Mouse (Mus musculus) liver, postnatal 0 days (tissue): Measurements from ENCODE around the gene Klhl18. TPM values are rescaled to one million over a fixed set of nuclear protein-coding genes. Genes with fewer than 3 reads are reported as not detected.

Source experiments
- ATAC-seq: fragments of 200-750 bp; cut with Nextera tagmentation; 2 replicates; pipeline ENCODE4 v1.8.0; 2017; ENCODE audit warnings: mild to moderate bottlenecking, moderate library complexity
- DNase-seq: peaks from one replicate; pipeline ENCODE4 v3.0.0-alpha.2; 2016
- H3K27ac ChIP-seq: fragments of 300-500 bp; sonication (generic); 2 replicates; pipeline ENCODE4 v1.5.1; 2014; ENCODE audit warnings: antibody characterized with exemption, moderate library complexity, mild to moderate bottlenecking, low read depth
- H3K27me3 ChIP-seq: fragments of 300-500 bp; sonication (generic); 2 replicates; pipeline ENCODE4 v1.6.1; 2014; ENCODE audit warnings: low read length, control low read depth, mixed read lengths; ENCODE audit not compliant: insufficient read depth
- H3K36me3 ChIP-seq: fragments of 300-500 bp; sonication (generic); replicated peaks from 2 replicates; pipeline ENCODE4 v1.6.1; 2014; ENCODE audit warnings: mild to moderate bottlenecking, control low read depth, low read length, moderate library complexity, mixed read lengths; ENCODE audit not compliant: insufficient read depth
- H3K4me1 ChIP-seq: fragments of 300-500 bp; sonication (generic); 2 replicates; pipeline ENCODE4 v1.6.1; 2014; ENCODE audit warnings: antibody characterized with exemption, mild to moderate bottlenecking, control low read depth; ENCODE audit not compliant: insufficient read depth
- H3K4me2 ChIP-seq: fragments of 300-500 bp; sonication (generic); 2 replicates; pipeline ENCODE4 v1.6.1; 2014; ENCODE audit warnings: low read depth, mild to moderate bottlenecking, low read length, moderate library complexity, mixed read lengths
- H3K4me3 ChIP-seq: fragments of 300-500 bp; sonication (generic); 2 replicates; pipeline ENCODE4 v1.5.1; 2014; ENCODE audit warnings: low read depth, low read length
- H3K9ac ChIP-seq: fragments of 300-500 bp; sonication (generic); replicated peaks from 2 replicates; pipeline ENCODE4 v1.6.1; 2014; ENCODE audit warnings: mild to moderate bottlenecking, moderate library complexity
- H3K9me3 ChIP-seq: fragments of 300-500 bp; sonication (generic); 2 replicates; pipeline ENCODE4 v1.6.1; 2016; ENCODE audit warnings: mild to moderate bottlenecking, control low read depth, low read length, mixed read lengths
- CTCF ChIP-seq: sonication (generic); IDR thresholded peaks from 2 replicates; pipeline ENCODE4 v1.5.1; 2016; ENCODE audit warnings: antibody characterized with exemption, low read depth
- EP300 ChIP-seq: IDR thresholded peaks from 2 replicates; pipeline ENCODE4 v1.6.1; 2016; ENCODE audit warnings: antibody characterized with exemption, low read depth, mild to moderate bottlenecking
- WGBS: fragments of 180-500 bp; shearing (Covaris S2); extraction: QIAGEN DNeasy Blood & Tissue Kit; methylation state at CpG from one replicate; pipeline ENCODE4 v1.1.7; 2014; ENCODE audit not compliant: insufficient replicate concordance; 5-methylcytosine and 5-hydroxymethylcytosine counted together
- polyA plus RNA-seq: library from polyadenylated mRNA; unstranded; fragments of >200 nt; fragmentation: Nextera tagmentation; extraction: Ambion mirVana; gene quantifications from 2 replicates; pipeline ENCODE4 v1.2.1, GENCODE M21; 2015

Klhl18 gene
- polyA plus RNA-seq, 1 experiment from 2014 or later: 1.5 TPM

- WGBS: 78% methylated on average over 5 of the region's 5 CpGs
- TF ChIP-seq CTCF (no peak), EP300 (no peak)
- no peak overlapping the region for H3K9ac ChIP-seq
- no peak for ATAC-seq
- no peaks in the 10 kb centered on the region for H3K9me3 ChIP-seq
- no peak overlapping the region for H3K4me3 ChIP-seq
- DNase-seq: no peak
- H3K27ac ChIP-seq: no peak overlapping the region
- no peak overlapping the region for H3K4me2 ChIP-seq
- H3K4me1 ChIP-seq: 0 out of 2 replicates have a peak, but pooled peaks cover 2% of the 10 kb centered on the region
- no peaks in the 10 kb centered on the region for H3K27me3 ChIP-seq
- peaks cover 13% of the 10 kb centered on the region for H3K36me3 ChIP-seq
Observed at GRCm38 (mm10) chr9:110400650-110401049, 75.8 kb downstream of the Klhl18 start.

GRCm38 (mm10) chr9:110393295-110393694 lies 83.2 kb downstream of the Klhl18 start:
- Histone ChIP-seq H3K4me3 (no peak overlapping the region), H3K27ac (no peak overlapping the region), H3K36me3 (peaks cover 40% of the 10 kb centered on the region), H3K4me2 (no peak overlapping the region), H3K9ac (no peak overlapping the region), H3K27me3 (no peaks in the 10 kb centered on the region), H3K9me3 (no peaks in the 10 kb centered on the region), H3K4me1 (no peaks in the 10 kb centered on the region)
- TF ChIP-seq CTCF (no peak), EP300 (no peak)
- WGBS: 76% methylated on average over 4 of the region's 4 CpGs
- ATAC-seq (no peak), DNase-seq (no peak)

- Histone ChIP-seq H3K27me3 (no peaks in the 10 kb centered on the region), H3K27ac (no peak overlapping the region), H3K9ac (no peak overlapping the region), H3K9me3 (no peaks in the 10 kb centered on the region), H3K4me2 (no peak overlapping the region), H3K36me3 (peaks cover 49% of the 10 kb centered on the region), H3K4me1 (no peaks in the 10 kb centered on the region), H3K4me3 (no peak overlapping the region)
- ATAC-seq: no peak
- TF ChIP-seq CTCF (no peak), EP300 (no peak)
- DNase-seq: no peak
- 77% methylated on average over 3 of the region's 3 CpGs for WGBS
Observed at GRCm38 (mm10) chr9:110390843-110391242, 85.7 kb downstream of the Klhl18 start.

- Histone ChIP-seq H3K4me1 (no peaks in the 10 kb centered on the region), H3K36me3 (peaks cover 61% of the 10 kb centered on the region), H3K9me3 (no peaks in the 10 kb centered on the region), H3K27ac (no peak overlapping the region), H3K4me2 (no peak overlapping the region), H3K9ac (no peak overlapping the region), H3K4me3 (no peak overlapping the region), H3K27me3 (no peaks in the 10 kb centered on the region)
- no peak for ATAC-seq
- TF ChIP-seq EP300 (no peak), CTCF (no peak)
- no peak for DNase-seq
- WGBS: 90% methylated on average over 7 of the region's 7 CpGs
Observed at GRCm38 (mm10) chr9:110388011-110388410, 88.5 kb downstream of the Klhl18 start.

- no peaks in the 10 kb centered on the region for H3K27me3 ChIP-seq
- no peak overlapping the region for H3K9ac ChIP-seq
- no peak for ATAC-seq
- no peak for TF ChIP-seq EP300
- no peak for TF ChIP-seq CTCF
- 79% methylated on average over 7 of the region's 7 CpGs for WGBS
- H3K9me3 ChIP-seq: no peaks in the 10 kb centered on the region
- no peaks in the 10 kb centered on the region for H3K4me1 ChIP-seq
- H3K4me2 ChIP-seq: no peak overlapping the region
- H3K27ac ChIP-seq: no peak overlapping the region
- peaks cover 72% of the 10 kb centered on the region for H3K36me3 ChIP-seq
- no peak overlapping the region for H3K4me3 ChIP-seq
- no peak for DNase-seq
Observed at GRCm38 (mm10) chr9:110384369-110384929, 92.0 kb downstream of the Klhl18 start.

GRCm38 (mm10) chr9:110381292-110381691 lies 95.2 kb downstream of the Klhl18 start:
- 82% methylated on average over 11 of the region's 12 CpGs for WGBS
- TF ChIP-seq EP300 (no peak), CTCF (no peak)
- no peak for DNase-seq
- peaks cover 61% of the 10 kb centered on the region for H3K36me3 ChIP-seq
- no peak overlapping the region for H3K4me2 ChIP-seq
- no peak overlapping the region for H3K4me3 ChIP-seq
- no peaks in the 10 kb centered on the region for H3K27me3 ChIP-seq
- no peak overlapping the region for H3K27ac ChIP-seq
- no peaks in the 10 kb centered on the region for H3K4me1 ChIP-seq
- H3K9ac ChIP-seq: no peak overlapping the region
- no peaks in the 10 kb centered on the region for H3K9me3 ChIP-seq
- ATAC-seq: no peak
